Mouse (Mus musculus): ENCODE measurements around the gene Nlgn1. TPM values are rescaled to one million over a fixed set of nuclear protein-coding genes. Genes with fewer than 3 reads are reported as not detected.

Nlgn1 gene
- polyA plus RNA-seq (2012; ENCODE audit: low replicate concordance), result not detected in 2 replicates

GRCm38 (mm10) chr3:26332400-26333238 lies at the start of gene Nlgn1:
TSS of gene Nlgn1 (minus strand) at chr3:26332460.

All from leukemia stem cell, adult 10-12 weeks (primary cell).